Mouse (Mus musculus): ENCODE results near the gene Ubxn11. TPM values are rescaled to one million over a fixed set of nuclear protein-coding genes. Genes with fewer than 3 reads are reported as not detected.

Gene Ubxn11
- 10 to 100 TPM; 33.5 to 51.3 (median 43.0) TPM for total RNA-seq (2022)

DNA sequence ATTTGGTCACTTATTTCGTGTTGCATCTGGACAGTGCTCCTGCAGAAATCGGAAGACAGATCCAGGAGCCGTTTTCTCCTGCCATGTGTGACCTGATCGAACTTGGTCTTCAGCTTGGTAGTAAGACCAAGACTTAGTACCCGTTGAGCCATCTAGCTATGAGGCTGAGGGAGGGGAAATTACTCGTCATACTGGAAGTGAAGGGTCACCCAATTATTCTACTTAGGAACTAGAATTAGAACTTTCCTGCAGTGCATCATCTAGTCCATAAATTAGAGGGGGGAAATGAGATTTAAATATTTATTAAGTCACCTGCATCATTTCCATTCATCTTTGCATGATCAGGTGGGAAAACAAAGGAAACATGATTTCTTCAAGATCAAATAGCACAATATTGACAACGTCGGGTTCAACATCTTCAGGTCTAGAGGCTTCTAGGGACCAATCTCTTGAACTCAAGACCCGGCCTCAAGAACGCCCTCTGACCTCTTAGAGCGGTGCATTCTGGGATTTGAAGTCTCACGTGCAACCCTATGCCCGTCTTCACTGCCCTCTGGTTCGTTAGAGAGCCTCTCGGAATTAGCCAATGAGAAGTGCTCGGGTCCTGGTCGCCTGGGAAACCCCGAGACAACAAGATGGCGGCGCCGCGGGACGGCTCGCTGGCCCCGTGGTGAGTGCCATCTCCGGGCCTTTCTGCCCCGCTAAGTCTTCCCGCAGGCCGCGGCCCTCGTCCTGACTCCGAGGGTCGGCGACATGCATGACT is at the start of gene Ubxn11:
Ubxn11 (plus strand) TSS at position 592 of the 763 bp plus-strand sequence.
- DNase-seq (ENCODE audit: low spot score in 2 of 2) = peak; percentile 88 to 92

DNA sequence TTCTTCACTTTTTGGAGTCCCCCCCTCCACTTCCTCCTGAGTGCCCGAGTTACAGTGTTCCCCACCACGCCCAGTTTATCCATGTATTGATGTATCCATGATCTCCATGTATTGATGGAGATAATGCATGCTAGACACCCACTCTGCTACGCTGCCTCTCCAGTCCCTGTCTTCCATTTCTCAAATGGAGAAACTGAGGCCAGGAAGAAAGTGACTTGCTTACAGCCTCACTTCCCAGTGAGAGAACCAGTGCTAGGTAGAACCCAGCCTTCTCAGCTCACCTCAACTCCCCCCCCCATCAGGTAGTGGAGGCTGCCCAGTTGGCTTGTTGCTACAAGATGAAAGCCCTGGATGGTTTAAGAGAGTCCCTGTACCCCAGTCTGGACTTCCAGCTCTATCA is 48.8 kb upstream of the Ubxn11 start, which contains the start of gene Zfp683:
Zfp683 (plus strand) TSS at position 301 of the 400 bp plus-strand sequence.
- DNase-seq (ENCODE audit: low spot score in 2 of 2) = no peak

DNA sequence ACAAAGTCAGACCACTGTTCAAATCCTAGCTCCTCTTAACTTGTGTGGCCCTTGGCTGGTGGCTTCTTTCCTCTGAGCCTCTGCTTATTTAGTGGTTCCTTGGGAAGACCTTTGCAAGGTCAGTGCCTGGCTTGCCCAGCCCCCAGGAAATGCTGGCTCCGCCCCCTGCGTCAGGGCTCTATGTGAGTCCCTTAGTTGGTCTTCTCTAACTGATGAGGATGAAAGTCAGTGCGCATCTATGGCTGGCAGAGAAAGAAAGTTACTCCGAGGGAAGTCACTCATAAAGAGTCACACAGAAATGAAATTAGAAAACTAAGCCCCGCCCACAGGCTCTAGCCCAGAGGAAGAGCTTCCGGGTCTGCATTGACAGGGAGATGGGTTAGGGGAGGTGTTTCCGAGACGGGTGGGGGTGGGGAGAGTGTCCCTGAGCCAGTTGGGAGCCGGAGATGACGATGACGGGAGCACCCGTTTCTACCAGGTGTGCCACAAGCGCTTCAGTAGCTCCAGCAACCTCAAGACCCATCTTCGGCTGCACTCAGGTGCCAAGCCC is 44.1 kb upstream of the Ubxn11 start:
- DNase-seq (ENCODE audit: low spot score in 2 of 2) = no peak

DNA sequence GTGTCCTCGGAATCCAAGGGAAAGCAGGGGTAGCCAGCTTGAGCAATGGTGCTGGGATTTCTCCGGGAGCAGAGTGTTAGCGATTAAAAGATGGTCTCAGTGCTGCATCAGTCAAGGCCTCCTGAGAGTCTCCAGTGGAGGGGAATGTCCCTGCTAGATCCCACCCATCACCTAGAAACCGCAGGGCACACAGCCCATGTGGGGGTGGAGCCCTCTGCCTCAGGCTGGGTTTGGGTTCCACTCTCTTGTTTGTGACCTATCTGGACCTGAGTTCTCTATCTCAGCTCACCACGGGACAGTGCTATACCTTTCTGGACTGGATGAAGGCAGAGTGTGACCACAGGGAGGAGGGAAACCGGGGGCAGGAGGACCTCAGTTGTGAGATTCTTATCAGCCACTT is 43.5 kb upstream of the Ubxn11 start:
- DNase-seq (ENCODE audit: low spot score in 2 of 2) = no peak

DNA sequence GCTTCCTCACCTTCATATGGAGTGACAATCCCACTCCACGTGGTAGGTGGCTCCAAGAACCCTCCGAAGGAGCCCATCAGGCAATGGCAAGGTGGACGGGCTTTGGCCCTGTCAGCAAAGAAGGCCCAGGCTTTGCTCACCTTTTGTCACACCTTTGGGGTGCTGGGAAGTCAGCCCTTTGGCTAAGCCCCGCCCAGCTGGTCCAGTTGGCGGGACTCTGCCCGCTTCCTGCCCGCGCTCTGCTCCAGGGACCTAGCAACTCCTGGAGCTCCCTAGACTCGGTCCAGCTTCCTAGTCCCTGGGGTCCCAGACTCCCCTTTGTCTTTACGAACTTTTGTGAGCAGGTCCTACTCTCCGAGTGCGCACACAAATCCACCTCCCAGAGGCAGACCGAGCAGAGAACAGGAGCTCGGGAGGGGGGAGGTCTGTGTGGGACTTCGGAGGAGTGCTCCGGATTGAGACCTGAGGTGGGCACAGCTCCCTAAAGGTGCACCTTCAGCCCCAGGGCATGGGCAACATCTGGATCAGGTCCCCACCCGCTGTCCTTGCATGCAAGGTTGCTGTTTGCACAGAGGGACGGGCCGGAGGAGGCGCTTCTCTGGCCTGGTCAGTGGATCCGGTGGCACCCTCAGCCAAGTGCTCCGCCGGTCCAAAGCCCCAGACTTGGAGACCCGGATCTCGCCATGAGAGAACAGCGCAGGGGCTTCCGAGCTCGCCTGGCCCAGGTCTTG is 42.1 kb upstream of the Ubxn11 start, which contains the start of gene Crybg2:
Crybg2 (plus strand) TSS at position 681 of the 731 bp plus-strand sequence.
- no peak for DNase-seq (ENCODE audit: low spot score in 2 of 2)

DNA sequence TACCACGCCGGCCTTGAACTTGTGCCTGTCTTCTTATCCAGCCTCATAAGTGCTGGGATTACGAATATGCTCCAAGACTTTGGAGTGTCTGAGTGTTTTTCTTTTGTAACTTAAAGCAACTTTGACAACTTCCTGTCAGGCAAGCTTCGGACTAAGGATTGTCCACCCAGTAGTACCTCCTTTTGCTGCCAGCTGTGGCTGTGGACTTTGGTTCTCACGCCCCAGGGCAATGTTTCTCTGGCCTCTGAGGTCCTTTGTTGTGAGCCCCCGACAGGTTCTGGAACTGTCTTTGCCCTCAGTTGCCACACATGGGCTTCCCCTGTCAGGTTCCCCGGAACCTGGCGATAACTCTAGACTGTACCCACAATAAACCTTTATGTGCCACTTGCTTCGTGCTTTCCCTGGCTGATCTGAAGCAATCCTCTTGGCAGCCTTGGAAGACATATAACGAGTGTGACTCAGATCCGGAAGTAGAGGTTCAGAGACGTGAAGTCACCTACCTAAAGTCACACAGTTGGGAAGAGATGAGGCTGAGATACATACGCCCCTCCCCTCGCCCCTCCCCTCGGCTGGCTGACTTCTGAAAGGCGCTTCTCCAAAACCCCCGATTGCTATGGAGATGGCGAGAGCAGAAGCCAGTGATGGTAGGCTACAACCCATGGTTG is 41.1 kb upstream of the Ubxn11 start:
- DNase-seq (ENCODE audit: low spot score in 2 of 2) = no peak

DNA sequence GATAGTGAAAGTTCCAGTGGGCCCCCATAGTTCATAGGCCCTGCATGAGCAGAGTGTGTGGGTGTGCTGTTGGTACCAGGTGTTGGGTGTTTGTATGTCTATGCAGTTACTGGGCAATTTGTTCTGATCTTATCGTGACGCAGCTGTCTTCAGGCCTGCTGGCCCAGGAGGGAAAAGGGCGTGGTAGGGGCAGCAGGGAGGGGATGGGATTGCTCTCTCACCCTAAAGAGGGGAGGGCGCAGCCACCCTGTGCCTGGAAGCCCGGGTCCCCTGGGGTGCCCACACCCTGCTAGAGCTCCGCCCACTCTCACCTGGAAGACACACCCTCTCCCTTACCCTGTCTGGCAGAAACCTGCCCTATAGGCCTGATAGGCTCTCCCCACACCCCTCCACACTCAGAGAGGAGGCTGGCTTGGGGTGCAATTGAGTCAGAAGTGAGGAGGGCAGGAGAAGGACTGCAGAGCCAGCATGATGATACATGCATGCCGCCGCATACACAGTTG is 40.4 kb upstream of the Ubxn11 start:
- no peak for DNase-seq (ENCODE audit: low spot score in 2 of 2)

DNA sequence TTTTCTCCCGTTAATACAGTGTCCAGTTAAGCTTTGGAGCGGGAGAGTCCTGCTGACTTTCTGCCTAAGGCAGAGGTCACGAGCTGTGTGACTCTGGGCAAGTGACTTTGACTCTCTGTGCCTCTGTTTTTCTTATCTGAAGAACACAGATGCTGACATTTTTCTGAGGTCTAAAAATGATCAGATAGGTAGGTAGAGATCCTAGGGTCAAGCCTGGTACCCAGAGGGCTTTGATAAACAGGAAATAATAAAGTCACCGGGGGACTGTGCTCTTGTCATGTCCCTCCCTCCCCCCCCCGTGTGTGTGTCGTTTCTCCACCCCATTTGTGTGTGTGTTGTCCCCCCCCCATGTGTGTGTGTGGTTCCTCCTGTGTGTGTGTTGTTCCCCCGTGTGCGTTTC is 39.8 kb upstream of the Ubxn11 start:
- DNase-seq (ENCODE audit: low spot score in 2 of 2) = no peak

DNA sequence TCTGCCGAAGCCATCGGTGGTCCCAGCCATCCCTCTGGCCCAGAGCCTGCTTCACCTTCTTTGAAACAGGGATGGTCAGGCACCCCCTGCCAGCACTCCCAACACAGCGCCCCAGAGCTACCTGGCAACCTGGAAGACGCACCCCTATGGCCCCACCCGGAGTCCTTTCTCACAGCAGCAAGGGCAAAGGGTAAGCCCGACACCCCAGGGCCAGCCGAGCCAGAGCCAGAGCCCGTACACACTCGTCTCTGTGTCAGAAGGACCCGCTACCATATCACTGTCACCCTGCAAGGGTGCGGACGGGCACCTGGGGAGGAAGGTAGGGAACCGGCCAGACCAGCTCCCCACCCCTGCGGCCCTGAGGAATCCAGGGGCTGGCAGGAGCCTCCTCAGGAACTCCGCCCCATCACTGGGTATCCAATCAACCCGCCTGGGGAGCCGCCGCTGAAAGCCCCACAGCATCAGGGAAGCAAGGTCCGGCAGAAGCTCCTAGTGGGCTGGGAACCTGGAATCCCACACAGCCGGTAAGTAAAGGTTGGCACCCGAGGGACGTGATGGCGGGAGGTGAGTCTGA is 36.9 kb upstream of the Ubxn11 start:
- DNase-seq (ENCODE audit: low spot score in 2 of 2) = no peak

DNA sequence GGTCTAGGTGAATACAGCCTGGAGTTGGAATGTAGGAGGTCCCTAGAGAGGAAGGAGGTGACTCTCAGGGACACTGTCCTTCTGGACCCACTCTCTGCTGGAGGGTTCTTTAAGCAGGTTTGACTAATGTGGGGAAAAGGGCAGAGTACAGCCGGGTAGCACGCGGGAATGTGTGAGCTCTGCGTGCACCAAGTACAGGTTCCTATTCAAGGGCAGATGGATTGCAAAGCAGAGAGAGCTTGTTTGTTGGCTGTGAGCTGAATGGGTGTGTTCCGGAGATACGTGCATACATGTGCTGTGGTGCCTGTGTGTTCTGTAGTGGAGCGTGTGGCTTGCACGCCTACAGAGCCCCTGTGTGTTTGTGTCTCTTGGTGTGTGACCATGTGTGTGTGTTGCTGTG is 35.0 kb upstream of the Ubxn11 start:
- DNase-seq (ENCODE audit: low spot score in 2 of 2) = no peak

DNA sequence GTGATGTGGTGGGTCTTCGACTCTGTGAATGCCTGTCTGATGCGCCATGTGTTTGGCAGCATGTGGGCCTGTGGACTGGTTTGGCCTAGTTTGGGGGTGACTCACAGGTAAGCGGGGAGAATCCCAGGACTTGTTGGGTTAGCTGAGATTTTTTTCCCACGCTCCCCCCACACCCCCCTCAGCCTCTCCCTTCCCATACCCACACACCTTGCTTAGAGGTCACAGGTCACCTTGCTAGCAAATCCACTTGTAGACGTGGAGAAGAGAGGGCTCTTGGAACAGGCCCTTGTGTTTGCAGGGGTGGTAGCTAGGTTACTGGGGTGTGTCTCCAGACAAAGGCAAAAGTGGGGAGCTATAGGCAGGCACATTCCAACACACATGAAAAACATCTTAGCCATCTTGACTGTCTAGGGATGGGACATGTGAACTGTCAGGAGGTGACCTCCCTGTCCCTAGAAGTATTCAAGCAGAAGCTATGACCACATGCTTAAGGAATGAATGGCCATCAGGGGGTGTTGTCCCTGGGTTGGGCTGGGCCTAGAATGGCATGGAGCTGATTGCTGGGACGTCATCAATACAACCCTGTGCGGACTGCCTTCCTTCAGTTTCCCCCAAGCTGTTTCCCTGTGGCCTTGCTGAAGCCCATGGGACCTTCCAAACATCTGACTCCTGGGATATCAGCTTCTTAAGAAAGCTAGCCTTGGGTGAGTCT is 34.4 kb upstream of the Ubxn11 start:
- DNase-seq (ENCODE audit: low spot score in 2 of 2) = no peak

DNA sequence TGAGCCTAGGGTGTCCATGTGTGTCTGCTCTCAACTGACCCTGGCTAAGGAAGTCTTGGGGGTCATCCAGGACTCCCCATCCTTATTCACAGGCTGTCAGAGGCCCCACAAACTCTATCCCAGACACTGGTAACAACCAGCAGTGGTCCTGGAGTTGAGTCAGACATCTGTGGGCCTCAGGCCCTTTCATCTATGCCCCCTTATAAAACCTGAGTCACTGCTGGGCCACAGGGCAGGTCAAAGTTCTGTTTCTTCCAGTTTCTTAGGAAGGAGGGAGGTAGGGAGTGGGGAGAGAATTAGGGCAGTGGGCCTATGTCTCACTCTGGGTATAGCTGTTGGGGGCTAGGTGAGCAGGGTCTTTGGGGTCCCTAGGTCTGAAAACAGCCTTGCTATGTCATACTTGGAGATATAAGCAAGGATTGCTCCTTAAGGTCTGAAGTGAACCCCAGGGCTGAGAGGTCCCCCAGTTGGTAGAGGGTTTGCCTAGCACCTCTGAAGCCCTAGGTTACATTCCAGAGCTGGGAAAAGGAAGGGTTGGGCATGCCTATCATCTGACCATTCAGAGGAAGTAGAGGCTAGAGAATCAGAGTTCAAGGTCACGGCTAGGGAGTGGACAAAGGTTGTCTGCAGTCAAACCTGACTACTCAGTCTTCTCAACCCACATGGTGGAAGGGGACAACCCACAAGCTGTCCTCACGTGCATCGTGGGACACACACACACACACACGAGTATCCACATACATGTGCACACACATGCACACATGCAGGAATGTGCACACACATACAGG is 33.4 kb upstream of the Ubxn11 start:
- DNase-seq (ENCODE audit: low spot score in 2 of 2) = no peak

DNA sequence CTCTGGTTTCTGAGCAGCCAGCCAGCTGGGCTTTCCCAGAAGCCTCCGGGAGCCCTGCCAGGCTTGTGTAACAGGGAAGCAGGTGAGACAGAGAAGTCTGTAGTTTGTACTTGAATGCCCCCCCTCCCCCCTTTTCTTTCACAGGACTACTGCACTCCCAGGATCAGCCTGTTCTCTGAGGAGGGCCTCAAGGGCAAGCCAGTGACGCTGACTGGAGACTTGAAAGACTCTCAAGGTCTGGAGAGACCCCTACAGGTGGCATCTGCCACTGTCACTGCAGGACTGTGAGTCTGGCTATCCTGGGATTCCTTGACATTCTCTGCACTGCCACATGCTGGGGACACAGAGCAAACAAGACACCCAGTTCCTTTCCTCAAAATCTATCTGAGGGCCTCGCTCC is 23.7 kb upstream of the Ubxn11 start:
- DNase-seq (ENCODE audit: low spot score in 2 of 2) = peak in 1 of 2 experiments; percentile 60

DNA sequence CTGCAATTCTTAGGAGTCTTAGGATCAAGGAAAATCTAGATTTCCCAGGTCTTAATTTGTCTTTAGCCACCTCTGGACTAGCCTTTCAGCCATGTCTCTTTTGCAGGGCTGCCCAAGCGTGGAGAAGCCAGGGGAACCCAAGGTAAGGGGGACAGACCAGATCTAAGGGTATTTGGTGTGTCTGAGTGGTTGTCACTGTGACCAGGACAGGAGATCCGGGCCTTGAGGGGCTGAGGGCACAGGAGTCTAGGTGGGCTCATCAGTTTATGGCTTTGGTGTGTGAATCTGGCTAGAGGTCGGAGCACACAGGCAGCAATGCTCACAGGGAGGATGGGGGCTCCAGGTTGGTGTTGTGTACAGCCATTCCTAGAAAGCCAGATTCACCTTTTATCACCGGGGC is 21.7 kb upstream of the Ubxn11 start:
- DNase-seq (ENCODE audit: low spot score in 2 of 2) = no peak

DNA sequence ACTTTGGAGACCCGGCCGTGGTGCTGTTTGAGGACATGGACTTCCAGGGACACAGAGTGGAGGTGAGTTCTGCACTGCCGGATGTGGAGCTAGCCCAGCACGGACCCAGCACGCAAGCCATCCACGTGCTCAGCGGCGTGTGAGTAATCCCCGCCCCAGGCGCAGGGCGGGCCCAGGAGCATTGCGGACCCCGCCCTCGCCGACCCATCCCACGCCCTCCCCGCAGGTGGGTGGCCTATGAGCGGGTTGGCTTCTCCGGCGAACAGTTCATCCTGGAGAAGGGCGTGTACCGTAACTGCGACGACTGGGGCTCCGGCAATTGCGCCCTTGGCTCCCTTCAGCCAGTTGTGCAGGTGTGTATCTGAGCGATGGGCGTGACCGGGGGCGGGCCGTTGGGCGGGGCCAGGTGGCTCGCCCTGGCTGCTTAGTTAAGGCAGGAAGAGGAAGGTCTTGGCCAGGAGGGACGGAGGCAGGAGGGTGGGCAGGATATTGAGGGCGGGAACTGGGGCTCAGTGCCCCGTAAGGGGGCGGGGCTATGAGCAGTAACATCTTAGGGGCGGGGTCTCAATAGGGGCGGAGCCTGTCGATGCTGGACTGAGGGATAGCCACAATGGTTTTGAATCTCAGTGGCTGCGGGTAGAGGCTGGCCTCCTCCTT is 20.5 kb upstream of the Ubxn11 start:
- peak; percentile 64 to 71 for DNase-seq (ENCODE audit: low spot score in 2 of 2)

DNA sequence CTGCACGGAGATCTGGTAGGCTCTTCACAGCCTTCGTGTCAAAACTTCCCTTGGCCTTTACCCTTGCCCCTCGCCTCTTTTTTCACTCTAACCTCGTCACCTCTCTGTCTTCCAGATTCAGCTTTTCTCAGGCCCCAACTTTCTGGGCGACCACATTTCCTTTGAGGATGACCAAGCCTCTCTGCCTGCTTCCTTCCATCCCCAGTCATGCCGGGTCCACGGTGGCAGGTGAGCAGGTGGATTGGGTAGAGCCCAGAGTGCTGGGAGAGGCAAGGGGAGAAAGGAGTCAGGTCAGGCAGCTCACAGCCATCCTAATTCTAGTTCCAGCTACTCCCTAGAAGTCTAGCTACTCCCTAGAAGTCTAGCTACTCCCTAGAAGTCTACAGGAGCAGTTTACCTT is 19.9 kb upstream of the Ubxn11 start:
- DNase-seq (ENCODE audit: low spot score in 2 of 2) = no peak

DNA sequence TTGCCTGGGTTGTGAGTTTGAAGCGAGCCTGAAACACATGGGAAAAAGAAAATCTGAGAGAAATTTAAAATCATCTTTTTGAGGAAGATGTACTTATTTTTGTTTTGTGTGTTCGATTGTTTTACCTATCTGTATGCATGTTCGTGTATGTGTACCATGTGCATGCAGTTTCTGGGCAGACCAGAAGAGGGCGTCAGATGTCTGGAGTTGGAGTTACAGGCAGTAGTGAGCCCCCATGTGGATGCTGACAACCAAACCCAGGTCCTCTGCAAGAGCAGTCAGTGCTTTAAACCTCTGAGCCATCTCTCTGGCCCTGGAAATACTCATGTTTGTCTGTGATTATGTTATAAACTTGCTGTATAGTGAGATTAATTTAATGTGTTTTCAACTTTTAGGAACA is 17.4 kb upstream of the Ubxn11 start:
- no peak for DNase-seq (ENCODE audit: low spot score in 2 of 2)

DNA sequence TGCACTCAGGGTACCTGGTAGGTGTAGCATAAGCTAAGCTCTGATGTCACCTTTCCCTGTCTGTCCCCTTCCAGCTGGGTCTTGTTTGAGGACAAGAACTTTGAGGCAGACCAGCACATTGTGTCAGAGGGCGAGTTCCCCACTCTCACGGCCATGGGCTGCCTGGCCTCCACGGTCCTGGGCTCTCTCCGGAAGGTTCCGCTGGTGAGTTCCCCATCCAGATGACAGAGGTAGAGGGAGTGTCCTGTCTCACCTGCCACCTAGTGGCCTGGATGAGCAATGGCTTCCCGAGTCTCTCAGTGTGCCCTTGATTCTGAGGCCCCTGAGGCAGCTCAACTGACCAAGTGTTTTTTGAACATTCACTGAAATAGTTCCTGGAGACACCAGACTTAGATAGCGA is 15.0 kb upstream of the Ubxn11 start:
- DNase-seq (ENCODE audit: low spot score in 2 of 2) = no peak

DNA sequence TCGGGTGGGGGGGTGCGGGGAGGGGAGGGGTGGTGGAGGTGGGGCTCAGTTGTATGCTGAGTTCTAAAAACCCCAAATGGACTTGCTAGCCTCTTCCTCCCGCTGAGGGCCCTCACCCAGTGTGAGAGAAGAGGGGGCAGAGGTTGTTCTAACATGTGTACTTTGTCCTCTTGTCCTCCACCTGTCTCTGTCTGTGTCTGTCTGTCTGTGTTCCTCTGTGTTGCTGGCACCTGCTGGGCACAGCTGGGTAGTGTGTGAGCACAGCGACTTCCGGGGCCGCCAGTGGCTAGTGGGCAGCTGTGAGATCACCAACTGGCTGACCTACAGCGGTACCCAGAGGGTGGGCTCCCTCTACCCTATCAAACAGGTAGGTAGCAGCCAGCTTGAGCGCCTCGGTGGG is 13.3 kb upstream of the Ubxn11 start:
- DNase-seq (ENCODE audit: low spot score in 2 of 2) = no peak
